Mouse (Mus musculus) forebrain, embryonic 14.5 days (tissue): ENCODE measurements around the gene Ahcyl2. TPM values are rescaled to one million over a fixed set of nuclear protein-coding genes. Genes with fewer than 3 reads are reported as not detected.
"Not testable (repeated sequence)": the region's sequence is repeated elsewhere in the genome, so short reads cannot be mapped to it uniquely, and the experiment has no call there.

Source experiments
- ATAC-seq: fragments of 200-750 bp; cut with Nextera tagmentation; 2 replicates; pipeline ENCODE4 v1.8.0; 2017; ENCODE audit warnings: mild to moderate bottlenecking, moderate library complexity
- DNase-seq: peaks from one replicate; pipeline ENCODE4 v3.0.0-alpha.2; 2015; ENCODE audit warnings: low spot score
- H3K27ac ChIP-seq: fragments of 300-500 bp; sonication (generic); 2 replicates; pipeline ENCODE4 v1.5.1; 2014; ENCODE audit warnings: low read depth, mild to moderate bottlenecking, control low read depth, low read length, moderate library complexity
- H3K27me3 ChIP-seq: fragments of 300-500 bp; sonication (generic); replicated peaks from 2 replicates; pipeline ENCODE4 v1.6.1; 2014; ENCODE audit warnings: low read length, control low read depth, mixed read lengths; ENCODE audit not compliant: control insufficient read depth, insufficient read depth
- H3K36me3 ChIP-seq: fragments of 300-500 bp; sonication (generic); 2 replicates; pipeline ENCODE4 v1.6.1; 2014; ENCODE audit warnings: low read length, control low read depth; ENCODE audit not compliant: control insufficient read depth, insufficient read depth
- H3K4me1 ChIP-seq: fragments of 300-500 bp; sonication (generic); 2 replicates; pipeline ENCODE4 v1.6.1; 2014; ENCODE audit warnings: antibody characterized with exemption, low read length, control low read depth; ENCODE audit not compliant: control insufficient read depth, insufficient read depth
- H3K4me2 ChIP-seq: fragments of 300-500 bp; sonication (generic); 2 replicates; pipeline ENCODE4 v1.6.1; 2014; ENCODE audit warnings: mild to moderate bottlenecking, control low read depth, low read length
- H3K4me3 ChIP-seq: fragments of 300-500 bp; sonication (generic); 2 replicates; pipeline ENCODE4 v1.5.1; 2014; ENCODE audit warnings: low read depth, low read length, control low read depth
- H3K9ac ChIP-seq: fragments of 300-500 bp; sonication (generic); 2 replicates; pipeline ENCODE4 v1.6.1; 2014; ENCODE audit warnings: mild to moderate bottlenecking, low read length, control low read depth, moderate library complexity
- H3K9me3 ChIP-seq: fragments of 300-500 bp; sonication (generic); replicated peaks from 2 replicates; pipeline ENCODE4 v1.6.1; 2016; ENCODE audit warnings: low read length, control low read depth, mixed read lengths; ENCODE audit not compliant: control insufficient read depth
- WGBS: fragments of 180-500 bp; shearing (Covaris S2); extraction: QIAGEN DNeasy Blood & Tissue Kit; methylation state at CpG from one replicate; pipeline ENCODE4 v1.1.7; 2014; 5-methylcytosine and 5-hydroxymethylcytosine counted together
- polyA plus RNA-seq: library from polyadenylated mRNA; unstranded; fragments of >200 nt; fragmentation: Nextera tagmentation; extraction: Ambion mirVana; gene quantifications from 2 replicates; pipeline ENCODE4 v1.2.1, GENCODE M21; 2014

The Ahcyl2 gene
- polyA plus RNA-seq, 1 experiment from 2014 or later, result 8.6 TPM

- 43% methylated on average over 3 of the region's 3 CpGs for WGBS
- peaks cover 16% of the 10 kb centered on the region for H3K4me1 ChIP-seq
- no peak for DNase-seq
- 0 out of 2 replicates have a peak overlapping the region, but pooled peaks have one; percentile 5 for H3K9ac ChIP-seq
- H3K27ac ChIP-seq, result peak overlapping the region; percentile 66; the same call in 1 of the 2 replicates
- no peak overlapping the region for H3K4me2 ChIP-seq
- no peaks in the 10 kb centered on the region for H3K27me3 ChIP-seq
- no peak for ATAC-seq
- no peaks in the 10 kb centered on the region for H3K9me3 ChIP-seq
- H3K4me3 ChIP-seq, result no peak overlapping the region
- H3K36me3 ChIP-seq, result no peaks in the 10 kb centered on the region
Measured at GRCm38 (mm10) chr6:29815060-29815459, 47.2 kb downstream of the Ahcyl2 start.

- no peak overlapping the region for H3K4me2 ChIP-seq
- H3K9ac ChIP-seq, result no peak overlapping the region
- ATAC-seq (no peak), DNase-seq (no peak)
- peaks cover 16% of the 10 kb centered on the region for H3K4me1 ChIP-seq
- H3K27ac ChIP-seq, result 0 out of 2 replicates have a peak overlapping the region, but pooled peaks have one; percentile 66
- WGBS, result 62% methylated on average over 2 of the region's 2 CpGs
- H3K36me3 ChIP-seq, result no peaks in the 10 kb centered on the region
- H3K9me3 ChIP-seq, result no peaks in the 10 kb centered on the region
- no peaks in the 10 kb centered on the region for H3K27me3 ChIP-seq
- no peak overlapping the region for H3K4me3 ChIP-seq
Measured at GRCm38 (mm10) chr6:29815634-29816033, 47.8 kb downstream of the Ahcyl2 start.

GRCm38 (mm10) chr6:29816371-29816770 is 48.6 kb downstream of the Ahcyl2 start:
- 84% methylated on average over 12 of the region's 12 CpGs for WGBS
- not testable (repeated sequence) for H3K4me3 ChIP-seq, H3K27ac ChIP-seq, DNase-seq, H3K9ac ChIP-seq, H3K9me3 ChIP-seq, H3K36me3 ChIP-seq, H3K4me2 ChIP-seq, ATAC-seq, H3K27me3 ChIP-seq
- H3K4me1 ChIP-seq, result peaks cover 16% of the 10 kb centered on the region

- Histone ChIP-seq H3K27ac (no peak overlapping the region), H3K4me2 (no peak overlapping the region), H3K4me1 (peaks cover 14% of the 10 kb centered on the region), H3K9ac (no peak overlapping the region), H3K4me3 (no peak overlapping the region), H3K27me3 (no peaks in the 10 kb centered on the region), H3K36me3 (no peaks in the 10 kb centered on the region), H3K9me3 (no peaks in the 10 kb centered on the region)
- WGBS, result 29% methylated on average over 3 of the region's 3 CpGs
- ATAC-seq (no peak), DNase-seq (peak; percentile 69)
Measured at GRCm38 (mm10) chr6:29819309-29819708, 51.5 kb downstream of the Ahcyl2 start.

GRCm38 (mm10) chr6:29820314-29820713 is 52.5 kb downstream of the Ahcyl2 start:
- Histone ChIP-seq H3K4me1 (peaks cover 6% of the 10 kb centered on the region), H3K9ac (no peak overlapping the region), H3K4me3 (no peak overlapping the region), H3K9me3 (no peaks in the 10 kb centered on the region), H3K27ac (no peak overlapping the region), H3K27me3 (no peaks in the 10 kb centered on the region), H3K36me3 (no peaks in the 10 kb centered on the region), H3K4me2 (no peak overlapping the region)
- ATAC-seq (no peak), DNase-seq (no peak)
- WGBS, result 82% methylated on average over 4 of the region's 4 CpGs

- no peak overlapping the region for H3K9ac ChIP-seq
- H3K27ac ChIP-seq, result no peak overlapping the region
- no peak for DNase-seq
- no peak for ATAC-seq
- H3K4me1 ChIP-seq, result no peaks in the 10 kb centered on the region; the same call in 1 of the 2 replicates
- H3K4me3 ChIP-seq, result no peak overlapping the region
- H3K9me3 ChIP-seq, result no peaks in the 10 kb centered on the region
- H3K4me2 ChIP-seq, result no peak overlapping the region
- no peaks in the 10 kb centered on the region for H3K27me3 ChIP-seq
- 91% methylated on average over 3 of the region's 3 CpGs for WGBS
- H3K36me3 ChIP-seq, result no peaks in the 10 kb centered on the region
Measured at GRCm38 (mm10) chr6:29820926-29821325, 53.1 kb downstream of the Ahcyl2 start.

GRCm38 (mm10) chr6:29821770-29822169 is 54.0 kb downstream of the Ahcyl2 start:
- WGBS, result 52% methylated on average over 1 of the region's 1 CpGs
- no peak for DNase-seq
- no peak for ATAC-seq

GRCm38 (mm10) chr6:29825302-29825701 is 57.5 kb downstream of the Ahcyl2 start:
- DNase-seq (no peak), ATAC-seq (no peak)
- no peak overlapping the region for H3K27ac ChIP-seq
- WGBS, result 48% methylated on average over 2 of the region's 2 CpGs
- H3K9ac ChIP-seq, result no peak overlapping the region
- H3K4me1 ChIP-seq, result no peaks in the 10 kb centered on the region
- H3K4me2 ChIP-seq, result no peak overlapping the region
- no peaks in the 10 kb centered on the region for H3K9me3 ChIP-seq
- no peak overlapping the region for H3K4me3 ChIP-seq
- no peaks in the 10 kb centered on the region for H3K36me3 ChIP-seq
- H3K27me3 ChIP-seq, result no peaks in the 10 kb centered on the region

More at GRCm38 (mm10) chr6:29821770-29822169, 54.0 kb downstream of the Ahcyl2 start:
- Histone ChIP-seq H3K9me3 (no peaks in the 10 kb centered on the region), H3K4me3 (no peak overlapping the region), H3K36me3 (no peaks in the 10 kb centered on the region), H3K4me2 (no peak overlapping the region), H3K4me1 (no peaks in the 10 kb centered on the region), H3K27ac (no peak overlapping the region), H3K9ac (no peak overlapping the region), H3K27me3 (no peaks in the 10 kb centered on the region)

GRCm38 (mm10) chr6:29827291-29828242 is 59.8 kb downstream of the Ahcyl2 start:
- H3K36me3 ChIP-seq, result no peaks in the 10 kb centered on the region
- no peak overlapping the region for H3K4me2 ChIP-seq
- H3K4me3 ChIP-seq, result no peak overlapping the region
- DNase-seq, result no peak
- H3K9ac ChIP-seq, result no peak overlapping the region
- no peak for ATAC-seq
- H3K4me1 ChIP-seq, result no peaks in the 10 kb centered on the region
- H3K27me3 ChIP-seq, result no peaks in the 10 kb centered on the region
- no peak overlapping the region for H3K27ac ChIP-seq
- WGBS, result 74% methylated on average over 5 of the region's 5 CpGs
- no peaks in the 10 kb centered on the region for H3K9me3 ChIP-seq
